Comparison of ENCODE assay signal across 27 mouse cellular contexts in the genomic region with DNA sequence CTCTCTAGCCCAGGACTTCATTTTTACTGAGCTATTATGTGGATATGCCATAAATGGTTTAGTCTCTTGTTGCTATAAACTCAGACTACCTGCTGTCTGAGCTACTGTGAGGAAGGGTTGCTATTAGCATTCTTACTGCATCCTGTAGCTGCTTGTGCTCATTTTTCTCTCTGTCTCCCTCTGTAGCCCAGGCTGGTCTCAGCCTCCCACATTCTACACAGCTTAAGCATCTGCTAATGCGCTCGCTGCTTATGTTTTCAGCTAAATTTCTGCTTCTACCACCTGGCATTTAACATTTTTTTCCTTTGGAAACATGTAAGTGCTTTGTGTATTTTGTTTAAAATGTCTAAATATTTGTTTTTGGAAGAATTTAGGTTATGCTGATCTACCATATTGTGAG. TPM values are rescaled to one million over a fixed set of nuclear protein-coding genes. Genes with fewer than 3 reads are reported as not detected.
A peak's percentile ranks its signal among the peaks of the same experiment; 100 is the strongest.
DNase-seq lines count a peak whose midpoint lies in the region; ATAC-seq and TF ChIP-seq lines count a peak whose summit lies in the region.
"Had no signal": no experiment of that assay in that cellular context is flagged by ENCODE, and none has a peak within 500 bp of the region (broad histone marks: within the 10 kb centered on the region; RNA-seq: fewer than 3 reads in every experiment).

No protein-coding gene starts in this region.

- no peaks in the 10 kb centered on the region for H3K9me3 ChIP-seq in forebrain, postnatal 0 days (ENCODE audit: low read length)
- H3K9me3 ChIP-seq in forebrain, embryonic 11.5 days (ENCODE audit: control insufficient read depth, low read length), result no peaks in the 10 kb centered on the region
- no peaks in the 10 kb centered on the region for H3K9me3 ChIP-seq in midbrain, embryonic 14.5 days (ENCODE audit: control insufficient read depth, low read length)
- H3K9me3 ChIP-seq in midbrain, embryonic 13.5 days, result no peaks in the 10 kb centered on the region
- H3K9me3 ChIP-seq in kidney, embryonic 15.5 days (replicated peaks), result no peaks in the 10 kb centered on the region
- H3K9me3 ChIP-seq: forebrain, embryonic 10.5 days; limb, embryonic 15.5 days had no signal

- 62% methylated on average over 2 of the region's 2 CpGs for WGBS in forebrain, postnatal 0 days
- WGBS in forebrain, embryonic 11.5 days, result 94% methylated on average over 2 of the region's 2 CpGs
- WGBS in midbrain, embryonic 14.5 days, result 92% methylated on average over 2 of the region's 2 CpGs
- 90% methylated on average over 2 of the region's 2 CpGs for WGBS in midbrain, embryonic 13.5 days
- 97% methylated on average over 2 of the region's 2 CpGs for WGBS in kidney, embryonic 15.5 days

- TF ChIP-seq CTCF in forebrain, postnatal 0 days (IDR thresholded peaks at IDR 0.05; ENCODE audit: low read depth), result 0 out of 2 replicates have a peak, but pooled peaks have one; percentile 26
- peak; percentile 46 for TF ChIP-seq CTCF in layer of hippocampus, adult 2 months (conservative IDR thresholded peaks at IDR 0.05)
- peak; percentile 20; the same call in 1 of the 2 replicates for TF ChIP-seq CTCF in cortical plate, adult 2 months (IDR thresholded peaks at IDR 0.05; ENCODE audit: extremely low read depth, insufficient read depth, low read length)

- H3K9ac ChIP-seq in forebrain, postnatal 0 days, result no peak overlapping the region
- no peak overlapping the region for H3K9ac ChIP-seq in forebrain, embryonic 11.5 days (ENCODE audit: low read length)
- H3K9ac ChIP-seq in midbrain, embryonic 14.5 days (replicated peaks; ENCODE audit: low read length), result no peak overlapping the region
- H3K9ac ChIP-seq in midbrain, embryonic 13.5 days (replicated peaks), result no peak overlapping the region
- H3K9ac ChIP-seq in kidney, embryonic 15.5 days, result no peak overlapping the region
- H3K9ac ChIP-seq: limb, embryonic 15.5 days; liver, embryonic 14.5 days; lung, embryonic 14.5 days had no signal

- peak; percentile 70 for DNase-seq in forebrain, postnatal 0 days
- no peak for DNase-seq in forebrain, embryonic 11.5 days (ENCODE audit: low spot score)
- peak in 1 of 2 experiments; percentile 72 for DNase-seq in layer of hippocampus, adult 2 months (ENCODE audit: low spot score in 2 of 2)
- no peak for DNase-seq in layer of hippocampus, postnatal 36 days
- peak; percentile 34 for DNase-seq in midbrain, embryonic 14.5 days
- DNase-seq: adrenal gland, postnatal 25 days; cerebellum, adult 11 months; cerebellum, adult 9-11 months; gastrocnemius, postnatal 25 days; heart, postnatal 36 days; kidney, adult 9 months; kidney, postnatal 36 days; left cerebral cortex, postnatal 4 days; lung, embryonic 14.5 days; thymus, adult 2 months; thymus, postnatal 4 days had no signal

- ATAC-seq in forebrain, postnatal 0 days, result peak; percentile 84
- ATAC-seq in forebrain, embryonic 11.5 days (replicated peaks; ENCODE audit: low FRiP score), result no peak
- ATAC-seq in midbrain, embryonic 14.5 days (ENCODE audit: low FRiP score, low TSS enrichment), result no peak
- no peak for ATAC-seq in midbrain, embryonic 13.5 days
- ATAC-seq in kidney, embryonic 15.5 days (replicated peaks; ENCODE audit: low FRiP score), result no peak
- ATAC-seq: CD4-positive, CD25-positive, alpha-beta regulatory T cell, adult 4 months; hindbrain, embryonic 16.5 days; intestine, embryonic 16.5 days had no signal

- H3K27me3 ChIP-seq in forebrain, postnatal 0 days (ENCODE audit: insufficient read depth, low read length), result no peaks in the 10 kb centered on the region
- no peaks in the 10 kb centered on the region for H3K27me3 ChIP-seq in forebrain, embryonic 11.5 days (ENCODE audit: control insufficient read depth, insufficient read depth, low read length)
- H3K27me3 ChIP-seq in midbrain, embryonic 14.5 days (ENCODE audit: control insufficient read depth, insufficient read depth, low read length), result no peaks in the 10 kb centered on the region
- no peaks in the 10 kb centered on the region for H3K27me3 ChIP-seq in midbrain, embryonic 13.5 days
- no peaks in the 10 kb centered on the region for H3K27me3 ChIP-seq in kidney, embryonic 15.5 days
- H3K27me3 ChIP-seq: limb, embryonic 15.5 days had no signal

- no peak overlapping the region for H3K4me3 ChIP-seq in forebrain, postnatal 0 days (ENCODE audit: low read depth, low read length)
- no peak overlapping the region for H3K4me3 ChIP-seq in forebrain, embryonic 11.5 days (ENCODE audit: low read depth, low read length)
- no peak overlapping the region for H3K4me3 ChIP-seq in layer of hippocampus, adult 2 months
- H3K4me3 ChIP-seq in midbrain, embryonic 14.5 days (replicated peaks; ENCODE audit: low read depth, low read length), result no peak overlapping the region
- no peak overlapping the region for H3K4me3 ChIP-seq in midbrain, embryonic 13.5 days (replicated peaks)
- no peak overlapping the region for H3K4me3 ChIP-seq in cortical plate, adult 2 months (ENCODE audit: insufficient read depth, low read length)
- H3K4me3 ChIP-seq in kidney, embryonic 15.5 days (replicated peaks), result no peak overlapping the region
- H3K4me3 ChIP-seq: forebrain, embryonic 10.5 days; limb, embryonic 15.5 days had no signal

- no peak overlapping the region for H3K27ac ChIP-seq in forebrain, postnatal 0 days (ENCODE audit: low read depth, low read length)
- H3K27ac ChIP-seq in forebrain, embryonic 11.5 days (ENCODE audit: low read depth, low read length), result no peak overlapping the region
- peak overlapping the region; percentile 28; the same call in 1 of the 2 replicates for H3K27ac ChIP-seq in layer of hippocampus, adult 2 months
- H3K27ac ChIP-seq in midbrain, embryonic 14.5 days (replicated peaks; ENCODE audit: low read depth, low read length), result no peak overlapping the region
- no peak overlapping the region for H3K27ac ChIP-seq in midbrain, embryonic 13.5 days
- H3K27ac ChIP-seq in cortical plate, adult 2 months (ENCODE audit: insufficient read depth, low read length), result no peak overlapping the region
- no peak overlapping the region for H3K27ac ChIP-seq in kidney, embryonic 15.5 days
- H3K27ac ChIP-seq: forebrain, embryonic 10.5 days; limb, embryonic 15.5 days; liver, embryonic 14.5 days had no signal

- no peaks in the 10 kb centered on the region for H3K36me3 ChIP-seq in forebrain, postnatal 0 days (ENCODE audit: insufficient read depth)
- no peaks in the 10 kb centered on the region for H3K36me3 ChIP-seq in forebrain, embryonic 11.5 days (ENCODE audit: control insufficient read depth, insufficient read depth, low read length)
- no peaks in the 10 kb centered on the region for H3K36me3 ChIP-seq in midbrain, embryonic 14.5 days (ENCODE audit: control insufficient read depth, insufficient read depth, low read length)
- no peaks in the 10 kb centered on the region for H3K36me3 ChIP-seq in midbrain, embryonic 13.5 days
- no peaks in the 10 kb centered on the region for H3K36me3 ChIP-seq in kidney, embryonic 15.5 days
- H3K36me3 ChIP-seq: forebrain, embryonic 10.5 days had no signal

- H3K4me2 ChIP-seq in forebrain, postnatal 0 days (ENCODE audit: low read depth), result no peak overlapping the region
- H3K4me2 ChIP-seq in forebrain, embryonic 11.5 days (ENCODE audit: low read depth, low read length, severe bottlenecking), result no peak overlapping the region
- H3K4me2 ChIP-seq in midbrain, embryonic 14.5 days (ENCODE audit: low read length), result no peak overlapping the region
- no peak overlapping the region for H3K4me2 ChIP-seq in midbrain, embryonic 13.5 days (replicated peaks)
- no peak overlapping the region for H3K4me2 ChIP-seq in kidney, embryonic 15.5 days
- H3K4me2 ChIP-seq: limb, embryonic 15.5 days; lung, embryonic 14.5 days had no signal

- TF ChIP-seq POLR2A in cortical plate, adult 2 months (IDR thresholded peaks at IDR 0.05; ENCODE audit: extremely low read depth, insufficient read depth, low read length), result no peak

- no peaks in the 10 kb centered on the region for H3K4me1 ChIP-seq in forebrain, postnatal 0 days (ENCODE audit: insufficient read depth)
- H3K4me1 ChIP-seq in forebrain, embryonic 11.5 days (replicated peaks; ENCODE audit: control insufficient read depth, insufficient read depth, low read length), result no peaks in the 10 kb centered on the region
- H3K4me1 ChIP-seq in midbrain, embryonic 14.5 days (ENCODE audit: control insufficient read depth, insufficient read depth, low read length), result no peaks in the 10 kb centered on the region
- peaks cover 17% of the 10 kb centered on the region for H3K4me1 ChIP-seq in midbrain, embryonic 13.5 days (replicated peaks)
- no peaks in the 10 kb centered on the region for H3K4me1 ChIP-seq in cortical plate, adult 2 months (ENCODE audit: control insufficient read depth, insufficient read depth, low read length)
- H3K4me1 ChIP-seq in kidney, embryonic 15.5 days, result peaks cover 13% of the 10 kb centered on the region

RNA-seq across cellular contexts. Expression of a gene that starts 10.4 kb away (rescaled TPM):
- total RNA-seq in forebrain, postnatal 0 days (2014; rRNA removed), result 3.1 and 7.3 TPM in 2 replicates
- polyA plus RNA-seq in forebrain, postnatal 0 days (2015; fragmentation: Nextera tagmentation; extraction: Ambion mirVana), result 2.2 and 3.0 TPM in 2 replicates
- polyA plus RNA-seq in forebrain, embryonic 11.5 days (2014; fragmentation: Nextera tagmentation; extraction: Ambion mirVana), result 5.6 and 6.8 TPM in 2 replicates
- total RNA-seq in layer of hippocampus, adult 2 months (2021), result 1 to 10 TPM; 6.4 to 8.3 TPM
- total RNA-seq in layer of hippocampus, postnatal 36 days (2021), result 1 to 10 TPM; 5.4 to 6.0 TPM
- 6.8 and 7.8 TPM in 2 replicates for polyA plus RNA-seq in midbrain, embryonic 14.5 days (2014; fragmentation: Nextera tagmentation; extraction: Ambion mirVana)
- 3.6 and 5.5 TPM in 2 replicates for polyA plus RNA-seq in midbrain, embryonic 13.5 days (2015; fragmentation: Nextera tagmentation; extraction: Ambion mirVana)
- 3.1 and 3.7 TPM in 2 replicates for polyA plus RNA-seq in cortical plate, adult 2 months (2012; rRNA removed)
- polyA plus RNA-seq in kidney, embryonic 15.5 days (2015; fragmentation: Nextera tagmentation; extraction: Ambion mirVana), result 7.7 TPM in 2 replicates
- total RNA-seq: megakaryocyte, adult 5-6 weeks; monocyte, adult 5-6 weeks had no signal
- polyA plus RNA-seq: CD4-positive, CD25-positive, alpha-beta regulatory T cell, adult 4 months had no signal

Comparison
In these comparisons a context has a peak if more than half of its experiments do, and no peak if none do; other contexts are left out.
1. DNase-seq: peak in forebrain, postnatal 0 days (single experiment) and midbrain, embryonic 14.5 days (single experiment); none in forebrain, embryonic 11.5 days (single experiment) and layer of hippocampus, postnatal 36 days (0 of 2).
2. Peak in every context shown above with its lines, with median percentiles within 50 percentile points of each other: CTCF ChIP-seq.